Mouse (Mus musculus): ENCODE data around the gene Snx14. TPM values are rescaled to one million over a fixed set of nuclear protein-coding genes. Genes with fewer than 3 reads are reported as not detected.
"Not testable (repeated sequence)": the region's sequence is repeated elsewhere in the genome, so short reads cannot be mapped to it uniquely, and the experiment has no call there.

Snx14 gene
- polyA plus RNA-seq, 1 experiment = 9.5 TPM

DNA sequence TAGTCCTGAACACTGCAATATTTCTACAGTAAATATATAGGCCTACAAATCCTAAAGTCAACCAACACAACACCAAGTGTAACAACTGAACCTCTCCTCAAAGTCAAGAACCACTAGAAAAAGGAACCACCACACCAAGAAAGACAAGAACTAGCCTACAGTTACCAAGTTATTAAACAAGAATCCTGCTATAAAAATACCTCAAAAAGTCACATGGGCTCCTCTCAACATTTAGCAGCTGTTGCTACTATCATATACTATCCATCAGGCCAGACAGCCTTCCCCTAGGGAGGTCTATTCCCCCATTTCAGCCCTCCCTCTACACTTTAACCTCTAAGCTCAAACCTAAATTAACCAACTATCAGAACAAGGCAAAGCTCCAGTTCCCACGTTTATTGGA lies 41.4 kb upstream of the Snx14 start:
- no peak for TF ChIP-seq CTCF (IDR thresholded peaks at IDR 0.05; ENCODE audit: extremely low read depth, insufficient read depth, insufficient read length, insufficient replicate concordance)
- TF ChIP-seq POLR2A (IDR thresholded peaks at IDR 0.05; ENCODE audit: low read depth, low read length) = no peak
- H3K4me1 ChIP-seq (ENCODE audit: control insufficient read depth, insufficient read depth, insufficient read length) = no peaks in the 10 kb centered on the region; the same call in none of the 2 replicates
- H3K27ac ChIP-seq (ENCODE audit: insufficient read depth, low read length) = no peak overlapping the region
- no peak overlapping the region for H3K4me3 ChIP-seq (ENCODE audit: extremely low read depth, insufficient read depth, insufficient read length)
- H3K36me3 ChIP-seq (ENCODE audit: control insufficient read depth, insufficient read depth, low read length) = peaks cover 4% of the 10 kb centered on the region
- no peak for DNase-seq (ENCODE audit: low read depth in 1 of 2, low spot score in 2 of 2)
- 0% methylated on average over 1 of the region's 1 CpGs for WGBS
- H3K27me3 ChIP-seq (ENCODE audit: control insufficient read depth, insufficient read depth, low read length) = no peaks in the 10 kb centered on the region

DNA sequence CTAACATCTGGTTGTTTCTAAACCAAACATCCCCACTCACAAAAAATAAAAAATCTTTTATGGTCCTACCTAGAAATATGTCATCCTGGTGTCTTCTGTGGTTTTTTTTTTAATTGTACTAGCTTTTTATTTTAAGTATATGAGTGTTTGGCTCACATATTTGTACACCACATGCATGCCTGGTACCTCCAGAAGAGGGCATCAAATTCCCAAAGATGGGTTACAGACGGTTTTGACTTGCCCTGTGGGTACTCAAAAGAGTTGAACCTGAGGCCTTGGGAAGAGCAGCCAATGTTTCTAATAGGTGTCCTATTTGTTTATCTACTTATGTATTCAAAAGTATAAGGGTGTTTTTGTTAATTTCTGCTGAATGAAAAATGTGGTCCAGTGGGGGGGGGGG lies 37.4 kb upstream of the Snx14 start:
- Histone ChIP-seq H3K27me3 (ENCODE audit: control insufficient read depth, insufficient read depth, low read length) (no peaks in the 10 kb centered on the region), H3K36me3 (ENCODE audit: control insufficient read depth, insufficient read depth, low read length) (peaks cover 18% of the 10 kb centered on the region)

DNA sequence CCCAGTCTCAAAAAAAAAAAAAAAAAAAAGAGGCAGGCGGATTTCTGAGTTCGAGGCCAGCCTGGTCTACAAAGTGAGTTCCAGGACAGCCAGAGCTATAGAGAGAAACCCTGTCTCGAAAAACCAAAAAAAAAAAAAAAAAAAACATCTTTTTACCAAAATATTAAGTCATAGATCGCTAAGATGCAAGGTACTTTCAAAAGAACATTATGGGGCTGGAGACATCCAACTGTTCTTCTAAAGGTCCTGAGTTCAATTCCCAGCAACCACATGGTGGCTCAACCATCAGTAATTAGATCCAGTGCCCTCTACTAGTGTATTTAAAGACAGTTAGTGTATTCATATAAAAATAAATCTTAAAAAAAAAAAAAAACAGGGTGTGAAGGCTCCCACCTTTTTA lies 22.3 kb upstream of the Snx14 start:
- not testable (repeated sequence) for H3K27me3 ChIP-seq (ENCODE audit: control insufficient read depth, insufficient read depth, low read length); H3K4me1 ChIP-seq (ENCODE audit: control insufficient read depth, insufficient read depth, insufficient read length); H3K27ac ChIP-seq (ENCODE audit: insufficient read depth, low read length); DNase-seq (ENCODE audit: low read depth in 1 of 2, low spot score in 2 of 2); H3K4me3 ChIP-seq (ENCODE audit: extremely low read depth, insufficient read depth, insufficient read length)
- H3K36me3 ChIP-seq (ENCODE audit: control insufficient read depth, insufficient read depth, low read length) = peaks cover 21% of the 10 kb centered on the region
- 76% methylated on average over 3 of the region's 4 CpGs for WGBS

More for the DNA sequence above, 37.4 kb upstream of the Snx14 start:
- DNase-seq (ENCODE audit: low read depth in 1 of 2, low spot score in 2 of 2) = no peak
- WGBS = 58% methylated on average over 1 of the region's 1 CpGs
- Histone ChIP-seq H3K4me1 (ENCODE audit: control insufficient read depth, insufficient read depth, insufficient read length) (no peaks in the 10 kb centered on the region; the same call in 1 of the 2 replicates), H3K4me3 (ENCODE audit: extremely low read depth, insufficient read depth, insufficient read length) (no peak overlapping the region), H3K27ac (ENCODE audit: insufficient read depth, low read length) (no peak overlapping the region)
- TF ChIP-seq POLR2A (IDR thresholded peaks at IDR 0.05; ENCODE audit: low read depth, low read length) (no peak), CTCF (IDR thresholded peaks at IDR 0.05; ENCODE audit: extremely low read depth, insufficient read depth, insufficient read length, insufficient replicate concordance) (no peak)

DNA sequence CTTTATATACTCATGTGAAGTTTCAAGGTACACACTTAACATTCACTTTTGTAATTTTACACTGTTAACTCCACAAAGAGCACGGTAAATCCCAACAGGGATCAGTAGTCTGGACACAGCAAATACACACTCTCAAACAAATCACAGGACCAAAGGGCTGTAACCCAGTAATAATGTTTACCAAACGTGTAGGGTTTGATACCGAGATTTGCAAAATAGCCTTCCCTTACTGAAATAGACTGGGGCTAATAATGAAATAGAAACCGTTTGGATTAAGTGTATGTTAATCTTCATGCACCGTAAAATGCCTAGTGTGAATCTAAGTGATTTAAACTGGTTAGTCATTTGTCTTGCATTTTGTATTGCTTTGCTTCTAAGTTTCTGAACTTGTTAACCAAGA lies 1.2 kb upstream of the Snx14 start:
- Histone ChIP-seq H3K36me3 (ENCODE audit: control insufficient read depth, insufficient read depth, low read length) (no peaks in the 10 kb centered on the region), H3K4me3 (ENCODE audit: extremely low read depth, insufficient read depth, insufficient read length) (no peak overlapping the region), H3K4me1 (ENCODE audit: control insufficient read depth, insufficient read depth, insufficient read length) (no peaks in the 10 kb centered on the region; the same call in 1 of the 2 replicates), H3K27ac (ENCODE audit: insufficient read depth, low read length) (no peak overlapping the region), H3K27me3 (ENCODE audit: control insufficient read depth, insufficient read depth, low read length) (no peaks in the 10 kb centered on the region)
- 37% methylated on average over 5 of the region's 5 CpGs for WGBS
- no peak for DNase-seq (ENCODE audit: low read depth in 1 of 2, low spot score in 2 of 2)
- no peak for TF ChIP-seq POLR2A (IDR thresholded peaks at IDR 0.05; ENCODE audit: low read depth, low read length)
- no peak for TF ChIP-seq CTCF (IDR thresholded peaks at IDR 0.05; ENCODE audit: extremely low read depth, insufficient read depth, insufficient read length, insufficient replicate concordance)

DNA sequence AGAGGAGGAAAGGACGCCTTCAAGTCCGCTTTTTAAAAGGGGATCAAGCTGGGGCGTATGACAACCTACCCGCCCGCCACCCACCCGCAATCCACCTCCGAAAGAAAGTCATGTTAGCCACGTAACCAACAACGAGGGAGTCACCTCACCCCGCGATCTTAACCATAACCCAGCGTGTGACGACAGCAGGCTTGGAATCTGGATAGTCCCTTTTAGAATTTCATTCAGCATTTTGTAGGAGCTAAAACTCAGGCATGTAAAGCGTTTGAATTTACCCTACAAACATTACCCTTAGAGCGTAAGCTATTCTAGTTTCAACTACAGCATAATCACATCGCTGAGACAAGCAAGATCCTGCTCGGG lies 461 bp upstream of the Snx14 start:
- Histone ChIP-seq H3K4me1 (ENCODE audit: control insufficient read depth, insufficient read depth, insufficient read length) (no peaks in the 10 kb centered on the region; the same call in 1 of the 2 replicates), H3K27me3 (ENCODE audit: control insufficient read depth, insufficient read depth, low read length) (no peaks in the 10 kb centered on the region), H3K4me3 (ENCODE audit: extremely low read depth, insufficient read depth, insufficient read length) (peak overlapping the region; percentile 82), H3K36me3 (ENCODE audit: control insufficient read depth, insufficient read depth, low read length) (no peaks in the 10 kb centered on the region), H3K27ac (ENCODE audit: insufficient read depth, low read length) (peak overlapping the region; percentile 72)
- no peak for TF ChIP-seq CTCF (IDR thresholded peaks at IDR 0.05; ENCODE audit: extremely low read depth, insufficient read depth, insufficient read length, insufficient replicate concordance)
- no peak for TF ChIP-seq POLR2A (IDR thresholded peaks at IDR 0.05; ENCODE audit: low read depth, low read length)
- under 1% methylated on average over 17 of the region's 17 CpGs for WGBS
- no peak for DNase-seq (ENCODE audit: low read depth in 1 of 2, low spot score in 2 of 2)

DNA sequence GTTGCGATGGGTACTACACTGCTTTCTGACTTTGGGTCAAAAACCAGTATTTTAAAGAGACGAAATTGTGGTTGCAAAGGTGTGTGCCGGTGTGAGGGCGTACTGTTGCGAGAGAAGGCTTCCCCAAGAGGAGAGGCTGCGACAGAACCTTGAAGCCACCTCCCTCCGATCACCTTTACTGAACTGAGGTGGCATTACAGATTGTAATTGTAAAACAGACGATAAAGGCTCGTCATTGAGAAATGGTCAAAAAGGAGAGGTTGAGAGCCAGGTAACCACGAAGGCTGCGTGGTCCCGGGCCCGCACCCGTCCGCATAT lies 562 bp downstream of the Snx14 start:
- WGBS = 1% methylated on average over 15 of the region's 15 CpGs
- Histone ChIP-seq H3K4me3 (ENCODE audit: extremely low read depth, insufficient read depth, insufficient read length) (peak overlapping the region; percentile 82), H3K4me1 (ENCODE audit: control insufficient read depth, insufficient read depth, insufficient read length) (no peaks in the 10 kb centered on the region; the same call in 1 of the 2 replicates), H3K27me3 (ENCODE audit: control insufficient read depth, insufficient read depth, low read length) (no peaks in the 10 kb centered on the region), H3K36me3 (ENCODE audit: control insufficient read depth, insufficient read depth, low read length) (no peaks in the 10 kb centered on the region), H3K27ac (ENCODE audit: insufficient read depth, low read length) (peak overlapping the region; percentile 72)
- DNase-seq (ENCODE audit: low read depth in 1 of 2, low spot score in 2 of 2) = no peak
- no peak for TF ChIP-seq POLR2A (IDR thresholded peaks at IDR 0.05; ENCODE audit: low read depth, low read length)
- no peak for TF ChIP-seq CTCF (IDR thresholded peaks at IDR 0.05; ENCODE audit: extremely low read depth, insufficient read depth, insufficient read length, insufficient replicate concordance)

DNA sequence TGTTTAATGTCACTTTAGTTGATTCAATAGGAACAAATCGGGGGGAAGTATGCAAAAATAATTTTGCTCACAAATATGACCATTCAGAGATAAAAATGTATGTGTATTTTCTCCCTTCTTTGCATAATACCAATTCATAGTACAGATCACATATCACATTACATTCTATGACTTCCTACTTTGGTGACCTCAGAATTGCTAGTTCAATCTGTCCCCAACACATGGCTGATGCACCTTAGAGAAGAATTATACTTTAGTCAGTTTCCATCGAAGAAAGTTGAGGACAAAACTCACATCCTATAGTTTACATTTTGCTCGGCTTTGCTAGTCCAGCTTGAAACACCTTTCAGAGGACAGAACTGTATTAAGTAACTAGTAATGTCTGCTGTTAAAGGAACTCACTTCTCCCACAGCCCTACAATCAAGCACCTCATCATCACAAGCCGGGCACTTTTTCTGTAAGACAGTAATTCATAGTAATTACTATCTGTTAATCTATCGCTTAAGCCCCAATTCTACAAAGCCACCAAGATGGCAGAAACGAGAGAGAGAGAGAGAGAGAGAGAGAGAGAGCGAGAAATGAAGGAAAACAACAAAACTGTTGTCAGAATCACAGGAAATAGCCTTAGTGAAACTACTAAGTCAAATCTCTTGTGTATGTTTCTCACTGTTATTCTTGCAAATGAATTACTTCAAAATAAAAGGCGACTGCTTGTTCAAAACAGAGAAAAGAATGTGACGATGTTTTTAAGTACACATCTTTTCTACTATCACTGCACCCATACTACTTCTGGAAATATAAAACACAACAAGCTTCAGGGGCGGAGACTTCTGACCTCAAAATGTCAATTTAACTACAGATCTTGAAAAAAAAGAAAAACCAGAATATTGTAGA lies 1.2 kb downstream of the Snx14 start:
- no peak for DNase-seq (ENCODE audit: low read depth in 1 of 2, low spot score in 2 of 2)
- Histone ChIP-seq H3K4me1 (ENCODE audit: control insufficient read depth, insufficient read depth, insufficient read length) (no peaks in the 10 kb centered on the region; the same call in 1 of the 2 replicates), H3K4me3 (ENCODE audit: extremely low read depth, insufficient read depth, insufficient read length) (peak overlapping the region; percentile 82), H3K27ac (ENCODE audit: insufficient read depth, low read length) (no peak overlapping the region; the same call in 1 of the 2 replicates), H3K36me3 (ENCODE audit: control insufficient read depth, insufficient read depth, low read length) (no peaks in the 10 kb centered on the region), H3K27me3 (ENCODE audit: control insufficient read depth, insufficient read depth, low read length) (no peaks in the 10 kb centered on the region)
- TF ChIP-seq CTCF (IDR thresholded peaks at IDR 0.05; ENCODE audit: extremely low read depth, insufficient read depth, insufficient read length, insufficient replicate concordance) (no peak), POLR2A (IDR thresholded peaks at IDR 0.05; ENCODE audit: low read depth, low read length) (no peak)
- WGBS = 30% methylated on average over 10 of the region's 10 CpGs

Measured in spleen, adult 2 months (tissue).